Mouse (Mus musculus): ENCODE measurements around the gene Draxin.
"Not testable (repeated sequence)": the region's sequence is repeated elsewhere in the genome, so short reads cannot be mapped to it uniquely, and the experiment has no call there.

The Draxin gene

GRCm38 (mm10) chr4:148151267-148152168, 21.0 kb upstream of the Draxin start, which contains the start of gene Fbxo6:
Gene Fbxo6, minus strand, starts transcription at chr4:148152140.
- DNase-seq (ENCODE audit: low spot score), result peak; percentile 43

- DNase-seq (ENCODE audit: low spot score), result no peak
These were observed 20.4 kb upstream of the Draxin start for GRCm38 (mm10) chr4:148150953-148151266.

GRCm38 (mm10) chr4:148150242-148150641, 19.7 kb upstream of the Draxin start:
- no peak for DNase-seq (ENCODE audit: low spot score)

- DNase-seq (ENCODE audit: low spot score), result no peak
These were observed 19.0 kb upstream of the Draxin start for GRCm38 (mm10) chr4:148149540-148149939.

- no peak for DNase-seq (ENCODE audit: low spot score)
These were observed 17.2 kb upstream of the Draxin start for GRCm38 (mm10) chr4:148147714-148148113.

GRCm38 (mm10) chr4:148143721-148144120, 13.2 kb upstream of the Draxin start:
- no peak for DNase-seq (ENCODE audit: low spot score)

- DNase-seq (ENCODE audit: low spot score), result peak; percentile 54
These were observed 9.9 kb upstream of the Draxin start for GRCm38 (mm10) chr4:148140098-148141011.

GRCm38 (mm10) chr4:148139767-148140097, 9.2 kb upstream of the Draxin start:
- no peak for DNase-seq (ENCODE audit: low spot score)

GRCm38 (mm10) chr4:148137503-148137902, 7.0 kb upstream of the Draxin start:
- DNase-seq (ENCODE audit: low spot score), result no peak

GRCm38 (mm10) chr4:148134988-148135387, 4.5 kb upstream of the Draxin start:
- no peak for DNase-seq (ENCODE audit: low spot score)

- no peak for DNase-seq (ENCODE audit: low spot score)
These were observed 1.1 kb upstream of the Draxin start for GRCm38 (mm10) chr4:148131497-148132081.

- DNase-seq (ENCODE audit: low spot score), result no peak
These were observed 365 bp downstream of the Draxin start, which contains the start of gene Mad2l2 for GRCm38 (mm10) chr4:148130133-148130532. Gene Mad2l2, plus strand, starts transcription at chr4:148130384.

GRCm38 (mm10) chr4:148128672-148129071, 1.8 kb downstream of the Draxin start:
- no peak for DNase-seq (ENCODE audit: low spot score)

- DNase-seq (ENCODE audit: low spot score), result no peak
These were observed 2.3 kb downstream of the Draxin start for GRCm38 (mm10) chr4:148128241-148128640.

GRCm38 (mm10) chr4:148122694-148123066, 7.8 kb downstream of the Draxin start:
- DNase-seq (ENCODE audit: low spot score), result no peak

- no peak for DNase-seq (ENCODE audit: low spot score)
These were observed 8.4 kb downstream of the Draxin start for GRCm38 (mm10) chr4:148121982-148122693.

- no peak for DNase-seq (ENCODE audit: low spot score)
These were observed 9.1 kb downstream of the Draxin start for GRCm38 (mm10) chr4:148121362-148121761.

- DNase-seq (ENCODE audit: low spot score), result no peak
These were observed 9.9 kb downstream of the Draxin start for GRCm38 (mm10) chr4:148120555-148120954.

- not testable (repeated sequence) for DNase-seq (ENCODE audit: low spot score)
These were observed 10.9 kb downstream of the Draxin start for GRCm38 (mm10) chr4:148119578-148119977.

GRCm38 (mm10) chr4:148117392-148117791, 13.1 kb downstream of the Draxin start:
- DNase-seq (ENCODE audit: low spot score), result no peak

GRCm38 (mm10) chr4:148116657-148117056, 13.8 kb downstream of the Draxin start:
- no peak for DNase-seq (ENCODE audit: low spot score)

GRCm38 (mm10) chr4:148115467-148115866, 15.0 kb downstream of the Draxin start:
- no peak for DNase-seq (ENCODE audit: low spot score)

Measured in urinary bladder, postnatal 10 days (tissue).